Mouse (Mus musculus): ENCODE results near the gene Celf3. TPM values are rescaled to one million over a fixed set of nuclear protein-coding genes. Genes with fewer than 3 reads are reported as not detected.
A peak's percentile ranks its signal among the peaks of the same experiment; 100 is the strongest.

Gene Celf3
- total RNA-seq, 2 experiments from 2014 or later: 147 to 160 TPM

DNA sequence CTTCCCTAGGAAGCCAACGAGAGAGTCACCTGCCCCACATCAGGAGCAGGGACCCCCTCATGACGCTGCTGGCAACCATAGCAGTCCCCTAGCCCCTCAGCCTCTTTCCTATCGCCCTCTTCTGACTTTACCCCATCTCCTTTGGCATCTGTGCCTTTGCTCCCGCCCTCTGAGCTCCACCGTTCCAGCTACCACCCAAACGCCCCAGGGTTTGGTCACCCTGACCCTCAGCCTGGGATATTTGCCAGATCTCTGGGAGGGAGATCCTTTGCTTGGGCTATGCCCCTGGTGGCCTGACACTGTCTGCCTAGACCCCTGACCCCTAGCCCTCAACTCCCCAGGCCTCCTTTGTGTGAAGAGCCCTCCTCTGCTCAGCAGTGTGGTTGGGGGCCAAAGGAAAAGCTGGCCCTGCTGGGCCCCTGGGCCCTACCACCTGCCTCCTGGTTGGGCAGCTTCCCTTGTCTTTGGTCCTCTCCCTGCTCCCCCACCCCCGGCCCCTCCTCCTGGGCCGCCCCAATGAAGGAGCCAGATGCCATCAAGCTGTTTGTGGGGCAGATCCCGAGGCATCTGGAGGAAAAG, 585 bp downstream of the Celf3 start:
- DNase-seq (ENCODE audit: low spot score in 2 of 2): no peak

DNA sequence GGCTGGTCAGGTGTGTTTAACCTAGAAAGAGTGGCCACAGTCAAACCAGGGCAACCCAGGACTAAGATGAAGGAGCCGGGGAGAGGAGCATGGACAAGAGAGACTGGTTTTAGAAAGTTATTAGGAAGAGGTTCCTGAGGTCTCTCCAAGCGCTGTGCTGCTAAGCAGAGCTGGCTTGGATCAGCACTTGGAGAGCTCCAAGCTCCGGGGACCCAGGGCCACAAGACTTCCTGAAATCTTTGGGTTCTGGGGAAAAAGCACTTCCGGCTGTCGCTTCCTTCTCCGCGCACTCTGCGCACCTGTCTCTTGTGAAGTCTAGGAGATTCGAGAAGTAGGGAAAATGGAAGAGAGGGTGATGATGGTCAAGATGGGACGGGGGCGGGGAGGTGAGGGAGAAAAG, 1.5 kb downstream of the Celf3 start:
- no peak for DNase-seq (ENCODE audit: low spot score in 2 of 2)

DNA sequence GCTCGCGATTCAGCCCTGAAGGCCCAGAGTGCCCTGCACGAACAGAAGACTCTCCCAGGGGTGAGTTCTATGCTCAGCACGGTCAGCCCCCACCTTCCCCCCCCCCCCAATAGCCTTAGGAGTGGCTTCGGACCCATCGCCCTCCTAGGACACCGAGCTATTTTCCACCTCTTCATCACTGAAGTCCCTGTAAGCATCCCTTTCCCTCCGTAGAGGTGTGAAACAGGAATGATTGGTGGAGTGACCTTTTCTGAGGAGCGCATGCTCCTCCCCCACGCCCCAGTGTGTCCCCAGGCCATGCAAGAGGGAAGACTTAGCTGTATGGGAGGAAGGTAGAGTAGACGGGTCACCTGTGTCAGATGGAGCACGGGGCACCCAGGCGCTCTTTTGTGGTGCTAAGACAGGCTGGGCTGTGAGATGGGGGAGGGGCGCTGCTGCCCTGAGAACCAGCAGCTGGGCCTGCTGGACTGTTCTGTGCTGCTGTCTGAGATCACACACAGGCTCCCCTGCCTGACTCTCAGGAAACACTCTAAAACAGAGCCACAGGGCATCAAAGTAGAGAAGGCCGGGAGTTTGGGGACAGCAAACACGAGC, 2.3 kb downstream of the Celf3 start, which contains the start of gene Riiad1:
Gene Riiad1, minus strand, starts transcription at position 51 of the 594 bp plus-strand sequence.
- peak in 1 of 2 experiments; percentile 39 for DNase-seq (ENCODE audit: low spot score in 2 of 2)

DNA sequence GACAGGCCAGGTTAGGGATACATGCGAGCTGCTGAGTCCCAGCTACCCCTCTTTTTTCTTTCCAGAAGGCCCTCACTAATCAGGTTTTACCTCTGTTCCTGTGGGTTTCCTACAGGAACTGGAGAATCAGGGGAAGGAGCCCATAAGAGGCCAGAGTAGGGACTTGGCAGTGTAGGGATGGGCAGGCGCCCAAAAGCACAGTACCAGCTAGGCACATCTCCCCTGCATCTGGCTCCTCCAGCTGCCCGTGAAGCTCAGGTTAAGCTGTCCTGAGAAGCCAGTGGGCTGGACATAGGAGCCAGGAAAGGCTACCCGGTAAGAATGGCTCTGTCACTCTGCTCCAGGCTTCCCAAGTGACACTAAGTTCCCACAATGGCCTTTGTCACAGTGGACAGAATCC, 3.3 kb downstream of the Celf3 start:
- DNase-seq (ENCODE audit: low spot score in 2 of 2): no peak

DNA sequence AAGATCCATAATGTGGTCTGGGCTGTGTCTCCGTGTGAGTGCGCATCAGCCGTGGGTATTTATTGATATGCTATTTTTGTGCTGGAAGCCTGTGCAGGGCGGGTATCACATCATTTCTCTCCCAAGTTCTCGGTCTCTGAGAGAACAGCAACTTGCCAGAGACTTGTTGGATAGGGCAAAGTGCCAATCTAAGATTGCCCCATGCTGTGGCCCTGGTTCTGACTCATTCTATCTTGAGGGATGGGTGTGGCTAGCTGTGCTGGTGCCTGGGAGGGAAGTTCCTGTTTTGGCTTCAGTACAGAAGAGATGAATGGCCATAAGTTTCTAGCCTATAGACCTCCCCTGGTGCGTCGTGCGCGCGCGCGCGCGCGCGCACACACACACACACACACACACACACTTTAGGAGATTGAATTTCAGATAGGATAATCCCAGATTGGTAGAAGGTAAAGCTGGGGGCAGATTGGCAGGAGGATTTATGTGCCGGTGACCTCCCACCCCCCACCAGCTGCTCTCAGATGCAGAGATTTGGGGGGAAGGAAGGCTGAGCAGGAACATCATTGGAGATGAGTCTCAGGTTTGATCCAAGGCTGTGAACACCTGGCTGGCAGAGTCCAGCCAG, 4.8 kb downstream of the Celf3 start:
- DNase-seq (ENCODE audit: low spot score in 2 of 2): no peak

DNA sequence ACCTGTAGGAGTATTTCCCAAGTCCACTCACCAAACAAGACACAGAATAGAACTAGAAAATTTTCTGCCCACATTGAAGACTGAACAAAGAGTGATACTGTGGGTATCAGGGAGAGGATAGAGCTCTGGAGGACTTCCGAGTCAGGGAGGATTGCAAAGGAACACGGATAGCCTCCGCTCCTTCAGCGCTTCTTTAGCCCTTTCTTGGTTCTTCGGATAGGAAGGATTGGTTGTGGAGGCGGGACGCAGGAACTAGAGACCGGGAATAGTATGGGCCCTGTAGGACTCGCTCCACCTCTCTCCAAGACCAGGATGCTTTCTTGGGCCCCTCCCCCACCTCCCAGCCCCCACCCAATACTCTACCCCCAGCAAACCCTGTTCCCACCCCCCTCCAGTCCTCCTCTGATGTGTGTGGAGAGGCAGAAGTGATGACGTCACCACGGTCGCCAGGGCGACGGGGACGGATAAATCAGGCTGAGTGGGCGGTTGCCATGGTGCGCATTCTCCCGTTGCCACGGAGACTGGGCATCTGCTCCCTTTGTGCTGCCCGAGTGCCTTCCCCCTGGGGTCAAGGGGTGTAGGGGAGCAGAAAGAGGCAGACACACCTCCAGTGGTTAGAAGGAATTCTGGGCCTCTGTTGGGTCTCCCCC, 5.8 kb downstream of the Celf3 start:
- DNase-seq (ENCODE audit: low spot score in 2 of 2): peak; percentile 94 to 97

DNA sequence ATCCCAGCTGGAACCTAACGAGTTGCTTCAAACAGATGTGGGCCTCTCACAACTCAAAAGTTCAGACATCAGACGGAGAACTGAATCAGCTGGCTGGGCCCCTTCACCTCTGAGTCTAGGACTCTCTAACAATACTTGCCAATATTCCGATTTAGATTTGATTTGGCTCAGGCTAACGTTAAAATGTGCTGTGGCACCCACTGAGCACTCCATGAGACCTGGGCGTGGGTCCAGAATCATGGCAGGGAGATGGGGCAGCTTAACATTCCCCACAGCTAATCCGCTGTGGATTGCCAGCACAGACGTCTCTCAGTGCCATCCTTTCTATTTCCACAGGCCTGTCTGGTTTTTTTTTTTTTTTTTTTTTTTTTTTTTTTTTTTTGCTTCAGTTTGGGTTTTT, 7.8 kb downstream of the Celf3 start:
- no peak for DNase-seq (ENCODE audit: low spot score in 2 of 2)

DNA sequence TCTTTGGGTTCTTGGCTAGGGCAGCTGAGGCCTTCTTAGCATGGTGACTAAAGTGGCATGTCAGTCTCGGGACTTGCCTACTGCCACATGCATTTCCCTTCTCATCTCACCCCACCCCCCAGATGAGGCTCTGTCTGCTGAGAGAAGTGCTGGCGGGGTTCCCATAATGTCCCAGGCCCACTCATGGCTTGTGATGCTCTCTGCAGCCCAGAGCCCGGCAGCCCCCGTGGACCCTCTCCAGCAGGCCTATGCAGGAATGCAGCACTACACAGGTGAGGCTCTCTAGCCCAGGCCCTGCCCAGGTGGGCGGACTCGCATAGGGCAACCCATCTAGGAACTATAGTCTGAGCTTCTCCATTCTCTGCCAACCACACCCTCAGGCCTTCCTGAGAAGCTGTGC, 9.5 kb downstream of the Celf3 start:
- DNase-seq (ENCODE audit: low spot score in 2 of 2): peak in 1 of 2 experiments; percentile 41

DNA sequence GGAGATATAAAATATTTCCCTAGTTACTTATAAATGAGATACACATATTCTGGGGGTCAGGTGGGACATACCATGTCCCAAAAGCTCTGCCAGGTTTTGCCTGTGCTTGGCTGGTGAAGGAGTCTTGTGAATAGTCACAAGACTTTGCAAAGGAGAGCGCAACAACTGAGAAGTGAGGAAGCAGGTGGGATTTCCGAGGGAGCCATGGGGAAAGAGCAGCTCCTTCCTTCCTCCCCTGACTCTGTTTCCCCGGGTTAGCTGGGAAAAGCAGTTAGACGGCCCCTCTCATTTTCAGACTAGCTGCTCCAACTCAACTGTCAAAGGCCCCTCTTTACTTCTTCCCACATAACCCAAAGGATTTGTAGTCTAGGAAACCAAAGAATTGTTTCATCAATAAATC, 19.1 kb downstream of the Celf3 start:
- no peak for DNase-seq (ENCODE audit: low spot score in 2 of 2)

DNA sequence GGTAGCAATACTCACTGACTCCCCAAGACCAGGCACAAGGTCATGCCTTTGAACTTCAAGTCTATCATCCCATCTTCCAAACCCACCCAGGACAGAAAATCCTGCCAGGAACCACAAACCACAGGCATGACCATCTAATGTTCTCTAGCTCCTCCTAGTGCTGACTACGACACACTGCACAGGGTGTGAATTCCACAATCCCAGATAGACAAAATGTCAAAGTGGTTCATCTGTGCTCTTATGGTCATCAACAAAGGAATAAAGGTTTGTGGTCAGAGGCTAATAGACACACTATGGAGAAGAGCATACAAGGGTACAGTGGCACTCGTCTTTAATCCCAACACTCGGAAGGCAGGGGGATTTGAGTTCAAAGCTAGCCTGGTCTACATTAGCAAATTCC, 24.1 kb downstream of the Celf3 start:
- DNase-seq (ENCODE audit: low spot score in 2 of 2): peak in 1 of 2 experiments; percentile 20

DNA sequence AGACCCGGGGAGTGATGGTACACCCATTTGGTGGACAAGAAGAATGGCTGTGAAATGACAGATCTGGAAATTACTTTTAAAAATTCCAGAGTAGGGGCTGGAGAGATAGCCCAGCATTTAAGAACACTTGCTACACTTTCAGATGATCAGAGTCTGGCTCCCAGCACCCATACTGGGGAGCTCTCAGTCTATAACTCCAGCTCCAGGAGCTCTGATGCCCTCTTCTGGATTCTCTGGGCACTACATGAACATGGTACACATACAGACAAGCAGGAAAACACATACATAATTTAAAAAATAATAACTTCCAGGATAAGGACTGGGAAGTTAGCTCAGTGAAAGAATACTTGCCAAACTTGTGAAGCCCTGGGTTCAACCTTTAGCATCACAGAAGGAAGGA, 28.6 kb downstream of the Celf3 start:
- DNase-seq (ENCODE audit: low spot score in 2 of 2): no peak

DNA sequence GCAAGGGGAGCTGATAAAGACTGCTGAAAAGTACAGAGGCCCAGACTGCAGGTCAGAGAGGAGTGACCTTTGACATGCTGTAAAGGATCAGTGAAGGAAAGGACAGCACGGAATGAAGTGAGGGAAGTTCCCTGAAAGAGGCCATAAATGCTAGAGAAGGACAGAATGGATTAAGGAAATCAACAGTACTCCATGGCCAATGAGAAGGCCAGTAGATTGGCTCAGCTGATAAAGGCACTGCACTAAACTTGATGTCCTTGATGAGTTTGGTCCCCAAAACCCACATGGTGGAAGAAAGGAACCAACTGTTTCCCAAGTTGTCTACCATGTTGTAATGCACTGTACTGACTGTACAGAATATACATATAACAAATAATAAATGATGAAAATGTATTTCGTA, 48.6 kb downstream of the Celf3 start:
- DNase-seq (ENCODE audit: low spot score in 2 of 2): no peak

DNA sequence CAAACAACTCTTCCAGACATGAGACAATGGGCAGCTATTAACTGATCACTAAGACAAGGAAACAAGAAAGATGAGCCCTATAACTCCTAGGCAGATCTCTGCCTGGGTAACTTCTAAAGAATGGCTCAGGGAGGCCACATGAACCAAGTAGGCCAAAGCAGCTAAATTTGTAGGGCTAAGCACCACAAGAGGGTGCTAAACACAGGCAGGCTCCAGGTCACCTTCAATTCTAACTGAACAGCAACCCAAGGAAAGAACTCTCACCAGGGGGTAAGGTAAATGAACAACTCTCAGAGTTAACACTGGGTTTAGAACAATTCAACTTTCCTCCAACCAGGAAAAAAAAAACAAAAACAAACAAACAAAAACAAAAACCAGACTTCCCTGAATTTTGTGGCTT, 55.9 kb downstream of the Celf3 start:
- DNase-seq (ENCODE audit: low spot score in 2 of 2): peak; percentile 13 to 21

DNA sequence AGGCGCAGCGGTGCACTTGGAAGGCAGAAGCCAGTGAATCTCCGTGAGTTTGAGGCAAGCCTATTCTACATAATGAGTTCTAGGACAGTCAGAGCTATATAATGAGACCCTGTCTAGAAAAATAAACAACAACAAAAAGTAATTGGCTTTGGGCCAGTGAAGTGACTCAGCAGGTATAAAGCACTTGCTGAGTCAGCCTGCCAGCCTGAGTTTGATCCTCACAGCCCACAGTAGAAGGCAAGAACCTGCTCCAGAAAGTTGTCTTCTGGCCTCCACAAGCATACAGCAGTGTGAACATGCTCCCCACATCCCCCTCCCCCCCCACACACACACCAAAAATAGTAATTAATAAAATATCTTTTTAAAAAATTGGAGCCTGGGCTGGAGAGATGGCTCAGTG, 59.1 kb downstream of the Celf3 start:
- DNase-seq (ENCODE audit: low spot score in 2 of 2): no peak

Other genes starting within 250 kb of the Celf3 start
- not detected for gene Gm4778, start 214.3 kb upstream of the Celf3 start, total RNA-seq (2021)
- 10 to 100 TPM; 18.5 to 20.1 TPM for gene Them4, start 168.2 kb upstream of the Celf3 start, total RNA-seq (2021)
- gene Them5, start 136.2 kb upstream of the Celf3 start, total RNA-seq (2021): not detected
- under 1 TPM in 1 of 2 experiments, not detected in 1; 0.46 TPM for gene C2cd4d, start 115.9 kb upstream of the Celf3 start, total RNA-seq (2021)
- gene Rorc, start 105.5 kb upstream of the Celf3 start, total RNA-seq (2021): 1 to 10 TPM; 1.7 to 1.9 TPM
- under 1 TPM; 0.63 to 0.73 TPM for gene Lingo4, start 79.8 kb upstream of the Celf3 start, total RNA-seq (2021)
- gene Tdrkh, start 65.0 kb upstream of the Celf3 start, total RNA-seq (2021): 10 to 100 TPM; 37.8 to 39.0 TPM
- 10 to 100 TPM; 36.9 to 37.1 TPM for gene Mrpl9, start 35.0 kb upstream of the Celf3 start, total RNA-seq (2021)
- gene Oaz3, start 34.4 kb upstream of the Celf3 start, total RNA-seq (2021): not detected
- gene Riiad1, start 2.0 kb downstream of the Celf3 start, total RNA-seq (2021): 1 to 10 TPM; 6.4 to 7.8 TPM
- gene Snx27, start 104.4 kb downstream of the Celf3 start, total RNA-seq (2021): 100 to 1,000 TPM; 106 TPM
- not detected for gene Gm10972, start 164.8 kb downstream of the Celf3 start, total RNA-seq (2021)
- 1 to 10 TPM; 2.5 to 2.8 TPM for gene Tuft1, start 180.6 kb downstream of the Celf3 start, total RNA-seq (2021)
- gene Selenbp2, start 215.3 kb downstream of the Celf3 start, total RNA-seq (2021): 1 to 10 TPM; 1.6 to 3.1 TPM

Measured in left cerebral cortex, adult 18-20 months (tissue).